Mouse (Mus musculus) heart, postnatal 0 days (tissue): ENCODE results near the gene Olfr916.

Experiments used
- CTCF ChIP-seq: IDR thresholded peaks from 2 replicates; pipeline ENCODE4 v1.5.1; 2016; ENCODE audit warnings: antibody characterized with exemption, control low read depth, low read depth
- EP300 ChIP-seq: IDR thresholded peaks from 2 replicates; pipeline ENCODE4 v1.6.1; 2016; ENCODE audit warnings: antibody characterized with exemption, low read depth

GRCm38 (mm10) chr9:38674501-38674900, 14.8 kb upstream of the Olfr916 start, which contains the start of gene Olfr918:
- no peak for TF ChIP-seq CTCF
- no peak for TF ChIP-seq EP300
